Mouse (Mus musculus): ENCODE data around the gene Slf1.

- TF ChIP-seq CTCF (IDR thresholded peaks at IDR 0.05; ENCODE audit: control insufficient read depth, insufficient read depth, insufficient read length): no peak
- no peak for TF ChIP-seq USF1 (IDR thresholded peaks at IDR 0.05; ENCODE audit: low read depth)
- TF ChIP-seq MYOD1 (IDR thresholded peaks at IDR 0.05; ENCODE audit: control insufficient read depth, insufficient read length, low read depth): no peak
- TF ChIP-seq MAX (IDR thresholded peaks at IDR 0.05): no peak
- TF ChIP-seq MYOG (IDR thresholded peaks at IDR 0.05; ENCODE audit: control insufficient read depth, extremely low read depth, insufficient read length): no peak
- no peak for TF ChIP-seq CEBPB (IDR thresholded peaks at IDR 0.05; ENCODE audit: low read depth)
- no peak for TF ChIP-seq FOSL1 (IDR thresholded peaks at IDR 0.05; ENCODE audit: insufficient read depth, low read length, poor library complexity, severe bottlenecking)
These were observed 5.6 kb upstream of the Slf1 start for GRCm38 (mm10) chr13:77140890-77141289.
